Mouse (Mus musculus): ENCODE measurements around the gene Rhag. TPM values are rescaled to one million over a fixed set of nuclear protein-coding genes. Genes with fewer than 3 reads are reported as not detected.

The Rhag gene
- polyA plus RNA-seq, 1 experiment from 2014 or later = 5.0 TPM

DNA sequence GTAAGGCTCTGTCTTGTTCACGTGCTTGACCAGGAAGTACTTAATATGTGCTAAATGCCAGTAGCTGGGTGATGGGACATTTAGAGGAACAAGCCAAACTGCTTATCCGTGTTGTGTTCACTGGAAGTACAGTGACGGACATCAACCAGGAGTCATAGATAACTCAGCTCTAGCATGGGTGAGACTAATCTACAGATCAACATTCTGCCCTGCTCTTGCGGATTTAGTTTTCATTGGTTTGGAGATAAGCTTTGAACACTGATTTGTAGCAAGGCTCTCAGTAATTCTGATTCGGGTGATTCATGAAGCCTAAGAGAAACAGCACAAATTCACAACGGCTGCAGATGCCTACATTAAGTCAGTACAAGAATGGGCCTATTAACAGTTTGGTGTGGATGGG lies 71.2 kb downstream of the Rhag start:
- Histone ChIP-seq H3K4me1 (replicated peaks) (peaks cover 6% of the 10 kb centered on the region; the same call in 1 of the 2 replicates), H3K36me3 (no peaks in the 10 kb centered on the region), H3K4me3 (no peak overlapping the region), H3K27me3 (ENCODE audit: insufficient read depth, poor library complexity, severe bottlenecking) (peaks cover 3% of the 10 kb centered on the region; the same call in 1 of the 2 replicates), H3K27ac (no peak overlapping the region), H3K9me3 (no peaks in the 10 kb centered on the region)
- DNase-seq (ENCODE audit: low spot score) = no peak
- 94% methylated on average over 6 of the region's 6 CpGs for WGBS

DNA sequence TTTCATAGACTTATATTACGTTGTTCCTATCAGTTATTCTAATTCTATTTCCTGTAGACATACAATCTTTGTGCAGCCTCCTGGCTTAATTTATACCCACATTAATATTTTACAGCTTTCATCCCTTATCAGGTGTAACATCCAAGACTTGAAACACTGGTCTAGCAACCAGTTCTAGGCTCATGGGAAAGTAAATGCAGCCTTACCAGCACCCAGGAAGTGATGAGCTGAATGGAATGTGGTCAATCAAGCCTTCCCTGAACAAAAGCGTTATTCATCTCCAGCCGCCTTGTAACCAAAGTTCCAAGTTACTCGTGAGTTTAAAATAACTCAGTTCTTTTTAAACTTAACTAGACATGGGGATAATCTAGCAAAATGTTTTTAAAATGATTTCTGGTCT lies 74.2 kb downstream of the Rhag start:
- Histone ChIP-seq H3K9me3 (no peaks in the 10 kb centered on the region), H3K27me3 (ENCODE audit: insufficient read depth, poor library complexity, severe bottlenecking) (no peaks in the 10 kb centered on the region), H3K27ac (no peak overlapping the region), H3K4me1 (replicated peaks) (no peaks in the 10 kb centered on the region), H3K4me3 (no peak overlapping the region), H3K36me3 (no peaks in the 10 kb centered on the region)
- DNase-seq (ENCODE audit: low spot score) = no peak
- WGBS = 85% methylated on average over 4 of the region's 4 CpGs

DNA sequence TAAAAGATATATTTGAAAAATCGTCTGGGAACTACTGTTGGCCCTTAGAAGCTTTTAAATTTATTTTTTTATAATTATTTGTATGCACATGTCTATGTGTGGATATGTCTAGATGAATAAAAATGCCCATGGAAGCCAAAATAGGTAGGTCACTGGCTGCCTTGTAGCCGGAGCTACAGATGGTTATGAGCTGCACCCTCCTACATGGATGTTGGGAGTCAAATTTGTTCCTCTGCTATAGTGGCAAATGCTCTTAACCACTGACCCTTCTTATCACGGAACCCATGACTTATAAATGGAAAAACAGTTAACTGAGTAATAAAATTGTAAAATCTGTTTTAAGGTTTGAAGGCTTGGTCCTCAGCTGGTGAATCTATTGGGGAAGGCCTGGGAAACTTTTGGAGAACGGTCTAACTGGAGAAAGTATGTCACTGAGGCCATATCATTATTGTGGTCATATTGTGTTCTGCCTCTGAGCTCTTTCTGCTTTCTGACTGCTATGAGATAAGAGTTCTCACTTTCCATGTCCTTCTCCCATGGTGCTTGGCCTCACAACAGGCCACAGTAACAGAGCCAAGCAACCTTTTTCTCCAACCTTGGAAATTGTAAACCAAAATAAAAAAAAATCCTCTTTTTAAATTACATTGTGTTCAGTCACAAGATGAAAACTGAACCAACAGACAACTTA lies 77.1 kb downstream of the Rhag start:
- no peak overlapping the region for H3K4me3 ChIP-seq
- H3K9me3 ChIP-seq = no peaks in the 10 kb centered on the region
- WGBS = 86% methylated on average over 4 of the region's 4 CpGs
- H3K27me3 ChIP-seq (ENCODE audit: insufficient read depth, poor library complexity, severe bottlenecking) = no peaks in the 10 kb centered on the region
- no peak for DNase-seq (ENCODE audit: low spot score)
- H3K4me1 ChIP-seq (replicated peaks) = no peaks in the 10 kb centered on the region
- no peaks in the 10 kb centered on the region for H3K36me3 ChIP-seq
- no peak overlapping the region for H3K27ac ChIP-seq

Other genes starting within 250 kb of the Rhag start
- not detected in 2 replicates for gene Esp6, start 249.6 kb upstream of the Rhag start, polyA plus RNA-seq (2016; fragmentation: Nextera tagmentation; extraction: Ambion mirVana)
- gene Esp4, start 212.5 kb upstream of the Rhag start, polyA plus RNA-seq (2016; fragmentation: Nextera tagmentation; extraction: Ambion mirVana) = not detected in 2 replicates
- gene Esp3, start 179.1 kb upstream of the Rhag start, polyA plus RNA-seq (2016; fragmentation: Nextera tagmentation; extraction: Ambion mirVana) = not detected in 2 replicates
- not detected in 2 replicates for gene Esp1, start 84.0 kb upstream of the Rhag start, polyA plus RNA-seq (2016; fragmentation: Nextera tagmentation; extraction: Ambion mirVana)
- not detected in 2 replicates for gene Crisp2, start 4.1 kb upstream of the Rhag start, polyA plus RNA-seq (2016; fragmentation: Nextera tagmentation; extraction: Ambion mirVana)
- 0.82 and 1.2 TPM in 2 replicates for gene 9130008F23Rik, start 69.4 kb downstream of the Rhag start, polyA plus RNA-seq (2016; fragmentation: Nextera tagmentation; extraction: Ambion mirVana)
- not detected in 2 replicates for gene Glyatl3, start 103.2 kb downstream of the Rhag start, polyA plus RNA-seq (2016; fragmentation: Nextera tagmentation; extraction: Ambion mirVana)
- gene Mut, start 123.6 kb downstream of the Rhag start, polyA plus RNA-seq (2016; fragmentation: Nextera tagmentation; extraction: Ambion mirVana) = 20.3 and 28.2 TPM in 2 replicates
- 27.4 and 38.8 TPM in 2 replicates for gene Cenpq, start 123.9 kb downstream of the Rhag start, polyA plus RNA-seq (2016; fragmentation: Nextera tagmentation; extraction: Ambion mirVana)